Mouse (Mus musculus) stomach, adult 2 months (tissue): Measurements from ENCODE around the gene Ddah1. TPM values are rescaled to one million over a fixed set of nuclear protein-coding genes. Genes with fewer than 3 reads are reported as not detected.

Source experiments
- polyA plus RNA-seq: library from polyadenylated mRNA; depleted of rRNA; stranded (reverse); fragments of >200 nt; gene quantifications from 2 replicates; pipeline ENCODE4 v1.2.3, GENCODE M21; 2012; rRNA removed

The Ddah1 gene
- 0.23 and 0.99 TPM in 2 replicates for polyA plus RNA-seq

DNA sequence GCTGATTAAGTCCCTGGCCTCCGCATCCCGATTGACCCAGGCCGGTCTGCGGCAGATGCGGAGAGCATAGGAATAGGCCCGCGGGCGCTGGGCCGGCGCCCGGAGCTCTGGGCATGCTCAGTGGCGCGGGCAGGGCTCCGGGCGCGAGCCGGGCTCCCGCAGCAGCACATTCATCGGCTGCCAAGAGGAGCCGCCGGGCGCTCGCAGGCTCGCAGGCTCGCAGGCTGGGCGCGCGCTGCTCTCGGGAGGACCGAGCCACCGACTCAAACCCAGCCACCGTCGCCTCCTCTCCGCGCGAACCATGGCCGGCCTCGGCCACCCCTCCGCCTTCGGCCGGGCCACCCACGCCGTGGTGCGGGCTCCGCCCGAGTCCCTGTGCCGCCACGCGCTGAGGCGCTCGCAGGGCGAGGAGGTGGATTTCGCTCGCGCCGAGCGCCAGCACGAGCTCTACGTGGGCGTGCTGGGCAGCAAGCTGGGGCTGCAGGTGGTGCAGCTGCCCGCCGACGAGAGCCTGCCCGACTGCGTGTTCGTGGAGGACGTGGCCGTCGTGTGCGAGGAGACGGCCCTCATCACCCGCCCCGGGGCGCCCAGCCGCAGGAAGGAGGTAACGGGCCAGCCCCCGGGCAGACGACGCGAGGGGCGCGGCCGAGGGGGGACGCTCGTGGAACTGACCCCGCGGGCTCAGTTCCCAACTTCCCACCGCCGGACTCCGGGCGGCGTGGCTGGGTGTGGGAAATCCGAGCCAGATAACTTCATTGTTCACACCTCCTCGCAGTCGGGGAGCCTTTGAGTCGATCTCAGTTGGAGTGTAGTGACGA lies at the start of gene Ddah1:
Gene Ddah1 (plus strand): TSS at position 115 of the 818 bp plus-strand sequence.

DNA sequence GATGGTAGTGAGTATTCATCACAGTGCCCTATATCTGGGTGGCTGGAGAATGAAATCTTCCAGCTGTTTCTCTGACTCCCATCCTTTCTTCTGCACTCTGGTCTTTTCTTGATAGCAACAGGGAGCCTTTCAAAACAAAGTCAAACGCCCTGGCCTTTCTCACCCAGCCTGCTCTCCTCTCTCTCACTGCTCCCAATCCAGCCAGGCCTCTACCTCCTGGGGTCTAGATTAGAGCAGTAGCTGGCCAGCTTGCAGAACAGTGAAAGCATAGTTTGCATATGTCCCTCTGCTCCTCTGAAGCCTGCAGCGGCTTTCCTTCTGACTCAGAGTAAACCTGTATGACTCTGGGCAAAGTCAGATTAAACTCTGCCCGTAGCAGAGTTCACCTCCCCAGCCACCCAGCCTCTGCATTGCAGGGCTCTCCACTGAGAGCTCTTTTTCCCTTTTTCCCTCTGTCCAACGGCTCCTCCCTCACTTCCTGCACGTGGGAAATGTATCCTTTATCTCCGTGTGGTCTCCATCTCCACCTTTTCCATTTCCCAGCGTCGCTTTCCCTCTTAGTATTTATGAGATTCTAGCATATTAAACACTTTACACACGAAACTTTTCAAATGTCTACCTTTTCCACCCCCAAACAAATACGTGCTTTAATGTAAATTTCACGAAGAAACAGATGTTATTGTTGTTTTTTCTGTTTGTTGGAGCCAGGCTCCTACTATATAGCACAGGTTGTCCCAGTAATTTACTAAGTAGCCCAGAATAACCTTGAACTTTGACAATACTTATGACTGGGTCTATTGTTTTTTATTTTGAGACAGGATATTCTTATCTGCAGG lies 163.8 kb downstream of the Ddah1 start, which contains the start of gene Bcl10:
Gene Bcl10 (plus strand): TSS at position 786 of the 836 bp plus-strand sequence.

DNA sequence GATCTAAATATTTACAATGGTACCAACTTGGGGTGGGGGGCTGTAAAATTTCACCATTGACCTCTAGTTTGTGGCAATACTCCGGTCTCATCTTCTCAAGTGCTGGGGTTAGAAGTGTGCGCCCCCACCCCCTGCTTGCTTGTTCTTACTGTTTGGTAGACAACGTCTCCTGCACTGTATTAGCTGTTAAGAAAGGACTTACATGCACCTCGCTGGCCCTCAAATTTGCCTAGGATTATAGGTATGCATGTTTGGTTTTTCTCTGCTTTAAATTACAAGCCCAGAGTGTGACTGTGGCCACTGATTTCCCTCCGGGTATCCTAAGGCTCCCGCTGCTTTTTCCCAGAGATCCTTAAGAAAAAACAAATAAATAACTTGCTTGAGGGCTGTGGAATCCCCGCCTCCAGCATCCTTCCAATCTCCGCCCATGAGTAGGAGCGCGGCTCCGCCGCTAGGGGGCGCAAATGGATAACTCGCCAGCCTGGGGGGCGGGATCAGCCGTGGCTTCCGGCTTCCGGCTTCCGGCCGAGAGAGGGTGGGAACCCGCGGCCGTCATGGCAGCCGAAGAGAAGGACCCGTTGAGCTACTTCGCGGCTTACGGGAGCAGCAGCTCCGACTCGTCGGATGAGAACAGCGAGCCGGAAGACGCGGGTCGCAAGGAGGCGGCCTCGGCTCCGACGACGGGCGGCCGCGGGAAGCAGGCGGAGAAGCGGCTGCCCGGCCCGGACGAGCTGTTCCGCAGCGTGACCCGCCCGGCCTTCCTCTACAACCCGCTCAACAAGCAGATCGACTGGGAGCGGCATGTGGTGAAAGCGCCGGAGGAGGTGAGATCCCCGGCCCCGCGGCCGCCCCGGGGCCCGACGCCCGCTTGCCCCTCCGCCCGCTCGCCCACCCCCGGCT lies 179.3 kb downstream of the Ddah1 start, which contains the start of gene 2410004B18Rik:
Gene 2410004B18Rik (plus strand): TSS at position 510 of the 900 bp plus-strand sequence.

Other genes with a start within 250 kb of the Ddah1 start
- 0.13 and 0.42 TPM in 2 replicates for gene Znhit6, start 182.5 kb upstream of the Ddah1 start, polyA plus RNA-seq
- gene Ccn1, start 108.7 kb upstream of the Ddah1 start, polyA plus RNA-seq: 5.9 and 16.1 TPM in 2 replicates
- 2.9 and 3.4 TPM in 2 replicates for gene Bcl10, start 164.1 kb downstream of the Ddah1 start, polyA plus RNA-seq
- gene 2410004B18Rik, start 179.3 kb downstream of the Ddah1 start, polyA plus RNA-seq: 3.5 and 6.9 TPM in 2 replicates
- 1.5 and 2.3 TPM in 2 replicates for gene Syde2, start 229.2 kb downstream of the Ddah1 start, polyA plus RNA-seq